Mouse (Mus musculus): ENCODE data around the gene Fmo2.
A peak's percentile ranks its signal among the peaks of the same experiment; 100 is the strongest.

- TF ChIP-seq CTCF (IDR thresholded peaks at IDR 0.05; ENCODE audit: low read depth) (peak; percentile 65), EP300 (IDR thresholded peaks at IDR 0.05; ENCODE audit: low read depth) (no peak)
Measured at GRCm38 (mm10) chr1:162879595-162880369, 18.7 kb downstream of the Fmo2 start.
